Mouse (Mus musculus): Measurements from ENCODE around the gene Btbd10.

Btbd10 gene

GRCm38 (mm10) chr7:113311784-113312183 is 57.4 kb downstream of the Btbd10 start:
- in situ Hi-C loops (cut with MboI; ENCODE audit: low pct_unique_long_range_greater_than_20kb in 1 of 2, low sequenced_read_pairs in 2 of 2, unreplicated experiment in 1 of 2): loop anchor here in 1 of 2 experiments (25.0 kb wide), 1 partner anchor 374 kb away; no protein-coding TSS in a partner anchor

DNA sequence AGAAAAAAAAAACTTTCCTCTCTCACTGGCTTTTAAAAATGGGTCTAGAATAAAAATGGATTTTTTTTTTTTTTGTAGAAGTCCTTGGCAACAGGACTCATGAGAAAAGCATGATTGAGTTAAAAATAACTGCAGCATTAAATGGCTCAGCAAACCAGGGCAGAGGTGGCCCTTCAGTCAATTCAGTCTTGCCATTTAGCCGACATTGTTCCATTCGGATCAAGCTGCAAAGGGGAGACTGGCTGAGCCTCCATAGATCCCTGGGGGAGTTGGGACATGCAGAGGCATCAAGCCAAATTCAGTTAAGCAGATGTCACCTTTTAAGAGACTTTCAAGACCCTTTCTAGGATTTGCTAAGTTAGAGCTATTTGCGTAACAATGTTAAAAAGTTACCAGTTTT is 59.1 kb downstream of the Btbd10 start:
- in situ Hi-C loops (cut with MboI; ENCODE audit: low pct_unique_long_range_greater_than_20kb in 1 of 2, low sequenced_read_pairs in 2 of 2, unreplicated experiment in 1 of 2): loop anchor here in 1 of 2 experiments (25.0 kb wide), 1 partner anchor 373 kb away; no protein-coding TSS in a partner anchor

DNA sequence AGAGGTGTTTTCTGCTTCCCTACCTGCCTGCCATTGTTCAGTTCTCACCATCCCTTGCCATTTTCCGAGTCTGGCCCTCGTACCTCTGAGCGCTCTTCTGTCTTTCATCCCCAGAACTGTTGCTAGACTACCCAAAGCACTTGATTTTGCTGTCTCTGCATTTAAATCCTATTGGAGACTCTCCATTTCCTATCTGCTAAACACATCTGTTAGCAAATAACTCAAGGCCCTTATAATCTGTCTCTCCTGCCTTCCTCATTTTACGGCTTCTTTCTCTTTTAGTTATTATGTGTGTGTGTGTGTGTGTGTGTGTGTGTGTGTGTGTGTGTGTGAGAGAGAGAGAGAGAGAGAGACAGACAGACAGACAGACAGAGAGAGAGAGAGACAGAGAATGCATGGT is 71.4 kb downstream of the Btbd10 start:
- in situ Hi-C loops (cut with MboI; ENCODE audit: low pct_unique_long_range_greater_than_20kb in 1 of 2, low sequenced_read_pairs in 2 of 2, unreplicated experiment in 1 of 2): no loop called here

DNA sequence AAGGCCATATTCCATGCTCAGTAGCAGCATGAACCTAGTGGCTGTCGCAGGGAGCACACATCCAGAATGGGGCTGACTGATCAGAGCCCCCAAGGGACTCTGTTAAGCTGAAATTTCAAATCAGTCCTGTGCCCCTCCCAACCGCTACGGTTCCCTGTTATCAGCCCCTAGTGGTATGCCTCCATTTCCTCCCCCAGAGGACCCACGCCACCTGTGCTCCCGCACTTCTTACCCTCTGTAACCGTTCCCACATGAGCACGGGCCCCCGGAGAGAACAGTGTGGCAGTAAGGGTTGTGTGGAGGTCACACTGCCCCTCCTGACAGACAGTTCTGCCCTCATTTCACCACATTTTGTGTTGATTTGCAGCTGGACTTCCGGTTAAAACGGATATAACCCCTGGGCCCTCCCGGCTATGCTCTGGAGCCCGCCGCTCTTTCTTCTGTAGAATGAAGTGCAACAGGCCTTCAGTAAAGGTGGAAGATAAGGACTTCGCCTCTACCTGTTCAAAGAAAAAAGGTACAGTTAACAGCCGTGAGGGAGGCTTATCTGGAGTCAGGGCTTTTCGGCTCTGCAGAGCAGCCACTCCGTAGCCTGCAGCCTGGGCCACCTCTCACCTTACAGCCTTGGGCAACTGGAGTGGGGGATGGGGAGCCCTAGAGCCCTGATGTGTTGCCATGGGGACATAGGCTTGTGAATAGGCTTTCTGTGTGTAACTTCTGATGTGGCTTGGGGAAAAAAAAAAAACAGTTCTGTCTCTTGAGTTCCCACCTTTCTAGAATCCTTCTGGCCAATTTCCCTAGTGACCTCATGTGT is 73.9 kb downstream of the Btbd10 start:
- in situ Hi-C loops (cut with MboI; ENCODE audit: low pct_unique_long_range_greater_than_20kb in 1 of 2, low sequenced_read_pairs in 2 of 2, unreplicated experiment in 1 of 2): no loop called here

DNA sequence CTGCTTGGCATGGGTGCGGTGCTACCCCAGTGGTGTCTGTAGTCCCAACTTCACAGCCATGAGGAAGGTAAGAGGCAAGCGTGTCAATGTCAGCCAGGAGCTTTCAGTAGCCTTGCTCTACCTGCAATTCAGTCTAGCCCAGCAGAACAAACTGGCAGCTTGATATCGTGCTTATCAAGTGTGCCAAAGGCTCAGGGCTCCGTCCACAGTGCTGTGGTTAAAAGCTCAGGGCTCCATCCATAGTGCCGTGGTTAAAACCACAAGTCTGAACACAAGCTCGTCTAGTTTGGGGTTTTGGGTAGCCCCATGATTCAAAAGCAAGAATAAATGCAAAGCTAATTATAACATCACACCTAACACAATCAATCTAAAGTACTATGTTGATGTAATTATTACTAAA is 74.6 kb downstream of the Btbd10 start:
- in situ Hi-C loops (cut with MboI; ENCODE audit: low pct_unique_long_range_greater_than_20kb in 1 of 2, low sequenced_read_pairs in 2 of 2, unreplicated experiment in 1 of 2): no loop called here

- in situ Hi-C loops (cut with MboI; ENCODE audit: low pct_unique_long_range_greater_than_20kb in 1 of 2, low sequenced_read_pairs in 2 of 2, unreplicated experiment in 1 of 2): no loop called here
Observed at GRCm38 (mm10) chr7:113292193-113292592, 77.0 kb downstream of the Btbd10 start.

DNA sequence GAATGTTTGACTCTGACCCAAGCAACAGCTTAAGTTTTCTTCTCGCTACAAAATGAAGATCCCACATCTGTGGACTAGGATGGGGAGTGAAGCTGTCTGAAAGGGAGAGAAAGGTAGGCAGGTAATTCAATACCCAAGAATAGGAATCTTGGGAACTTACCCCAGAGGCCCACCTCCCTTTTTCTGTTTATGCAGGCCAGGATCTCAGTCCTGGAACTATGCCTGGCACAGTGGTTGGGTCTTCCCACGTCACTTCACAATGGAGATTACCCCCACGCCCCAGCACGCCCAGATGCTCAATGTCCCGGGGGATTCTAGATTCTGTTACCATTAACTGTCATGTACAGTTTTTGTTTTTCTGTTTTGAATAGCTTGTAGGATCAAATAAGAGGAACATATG is 77.5 kb downstream of the Btbd10 start:
- in situ Hi-C loops (cut with MboI; ENCODE audit: low pct_unique_long_range_greater_than_20kb in 1 of 2, low sequenced_read_pairs in 2 of 2, unreplicated experiment in 1 of 2): no loop called here

DNA sequence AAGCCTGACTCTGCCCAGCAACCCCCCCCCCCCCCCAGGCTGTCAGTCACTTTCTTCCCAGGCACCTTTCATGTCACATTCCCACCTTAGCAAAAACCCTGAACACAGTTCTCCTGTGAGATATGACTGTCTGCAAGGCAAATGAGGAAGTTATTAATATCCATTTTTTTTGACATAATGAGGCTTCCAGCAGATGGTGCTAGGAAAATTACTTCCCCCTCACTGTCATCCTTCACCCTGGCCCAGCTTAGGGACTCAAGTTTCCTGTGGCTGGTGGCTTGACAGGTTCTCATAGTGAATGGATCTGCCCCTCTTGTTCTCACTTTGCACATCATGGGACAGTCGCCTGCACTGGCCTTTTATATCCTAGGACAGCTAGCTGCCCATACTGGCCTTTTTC is 80.0 kb downstream of the Btbd10 start:
- in situ Hi-C loops (cut with MboI; ENCODE audit: low pct_unique_long_range_greater_than_20kb in 1 of 2, low sequenced_read_pairs in 2 of 2, unreplicated experiment in 1 of 2): no loop called here

- in situ Hi-C loops (cut with MboI; ENCODE audit: low pct_unique_long_range_greater_than_20kb in 1 of 2, low sequenced_read_pairs in 2 of 2, unreplicated experiment in 1 of 2): no loop called here
Observed at GRCm38 (mm10) chr7:113285405-113285804, 83.8 kb downstream of the Btbd10 start.

GRCm38 (mm10) chr7:113279246-113279645 is 89.9 kb downstream of the Btbd10 start:
- in situ Hi-C loops (cut with MboI; ENCODE audit: low pct_unique_long_range_greater_than_20kb in 1 of 2, low sequenced_read_pairs in 2 of 2, unreplicated experiment in 1 of 2): no loop called here

DNA sequence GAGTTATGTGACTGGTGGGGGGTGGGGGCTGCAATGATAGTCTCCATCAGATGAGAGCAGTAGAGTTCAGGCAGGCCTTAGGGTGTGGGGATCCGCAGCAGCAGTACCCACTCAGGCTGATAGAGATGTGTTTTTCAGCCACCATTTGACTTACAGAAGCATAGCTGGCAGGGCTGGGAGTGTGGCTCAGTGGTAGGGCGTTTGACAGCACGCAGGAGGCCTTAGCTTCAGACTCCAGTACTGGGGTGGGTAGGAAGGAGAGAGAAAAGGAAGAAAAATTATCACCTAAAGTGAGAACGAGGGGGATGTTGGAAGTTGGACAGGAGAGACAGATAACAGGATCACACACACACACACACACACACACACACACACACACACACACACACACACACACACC is 90.7 kb downstream of the Btbd10 start:
- in situ Hi-C loops (cut with MboI; ENCODE audit: low pct_unique_long_range_greater_than_20kb in 1 of 2, low sequenced_read_pairs in 2 of 2, unreplicated experiment in 1 of 2): no loop called here

GRCm38 (mm10) chr7:113277245-113277644 is 91.9 kb downstream of the Btbd10 start:
- in situ Hi-C loops (cut with MboI; ENCODE audit: low pct_unique_long_range_greater_than_20kb in 1 of 2, low sequenced_read_pairs in 2 of 2, unreplicated experiment in 1 of 2): no loop called here

GRCm38 (mm10) chr7:113272338-113272997 is 96.7 kb downstream of the Btbd10 start:
- in situ Hi-C loops (cut with MboI; ENCODE audit: low pct_unique_long_range_greater_than_20kb in 1 of 2, low sequenced_read_pairs in 2 of 2, unreplicated experiment in 1 of 2): loop anchor here in 1 of 2 experiments (25.0 kb wide), 1 partner anchor 585 kb away; the partner anchor contains the start of gene Tead1

DNA sequence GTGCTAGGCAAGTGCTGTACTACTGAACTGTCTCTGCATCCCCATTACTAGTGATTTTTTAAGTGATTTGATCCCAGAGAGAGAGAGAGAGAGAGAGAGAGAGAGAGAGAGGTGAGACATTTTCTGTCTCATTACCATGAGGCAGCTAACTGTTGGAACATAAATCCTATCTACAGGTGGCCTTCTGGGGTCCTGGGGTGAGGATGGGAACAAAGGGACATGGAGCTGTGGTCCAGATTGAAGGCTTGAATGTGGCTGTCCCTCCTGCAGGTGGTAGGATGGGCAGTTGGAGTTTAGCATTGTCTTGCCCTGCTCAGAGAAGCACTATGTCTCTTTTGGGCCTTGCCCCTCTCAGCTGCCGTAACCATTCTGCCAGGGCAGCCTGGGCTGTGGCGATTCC is 98.2 kb downstream of the Btbd10 start:
- in situ Hi-C loops (cut with MboI; ENCODE audit: low pct_unique_long_range_greater_than_20kb in 1 of 2, low sequenced_read_pairs in 2 of 2, unreplicated experiment in 1 of 2): loop anchor here in 1 of 2 experiments (25.0 kb wide), 1 partner anchor 584 kb away; the partner anchor contains the start of gene Tead1

DNA sequence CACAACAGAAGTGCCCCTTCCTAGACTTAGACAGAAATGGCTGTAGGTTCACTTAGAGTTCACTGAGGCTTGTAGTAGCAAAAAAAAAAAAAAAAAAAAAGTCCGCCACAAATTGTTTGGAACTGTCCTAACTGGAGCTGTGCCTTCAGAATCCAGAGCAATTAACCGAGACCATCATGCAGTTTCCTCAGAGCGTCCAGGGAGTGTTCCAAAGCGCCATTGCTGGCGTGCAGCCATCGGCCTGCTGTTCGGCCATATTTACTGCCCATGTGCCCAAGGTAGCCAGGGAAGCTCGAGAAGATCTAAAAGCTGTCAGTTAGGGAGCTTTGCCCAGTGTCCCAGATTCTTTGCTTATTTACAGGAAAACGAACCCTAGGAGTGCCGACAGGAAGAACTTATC is 98.6 kb downstream of the Btbd10 start:
- in situ Hi-C loops (cut with MboI; ENCODE audit: low pct_unique_long_range_greater_than_20kb in 1 of 2, low sequenced_read_pairs in 2 of 2, unreplicated experiment in 1 of 2): loop anchor here in 1 of 2 experiments (25.0 kb wide), 1 partner anchor 583 kb away; the partner anchor contains the start of gene Tead1

GRCm38 (mm10) chr7:113269921-113270320 is 99.3 kb downstream of the Btbd10 start:
- in situ Hi-C loops (cut with MboI; ENCODE audit: low pct_unique_long_range_greater_than_20kb in 1 of 2, low sequenced_read_pairs in 2 of 2, unreplicated experiment in 1 of 2): loop anchor here in 1 of 2 experiments (25.0 kb wide), 1 partner anchor 583 kb away; the partner anchor contains the start of gene Tead1

DNA sequence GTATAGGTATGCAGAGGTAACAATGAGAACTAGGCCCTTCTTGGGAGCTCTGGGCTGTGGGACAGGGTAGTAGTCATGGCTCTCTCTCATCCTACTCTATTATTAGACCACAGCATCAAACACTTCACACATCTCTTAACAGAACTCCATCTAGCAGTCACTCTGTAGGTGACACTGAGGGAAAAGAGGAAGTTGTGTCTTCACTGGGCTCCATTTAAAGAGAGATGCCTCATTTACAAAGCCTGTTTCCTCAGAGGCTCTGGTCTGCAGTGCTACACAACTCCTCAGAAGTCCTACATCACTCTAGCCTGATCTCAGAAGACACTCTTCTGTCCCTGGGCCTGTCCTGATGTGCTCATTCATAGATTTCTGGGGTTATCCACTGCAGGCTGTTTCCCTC is 100.1 kb downstream of the Btbd10 start:
- in situ Hi-C loops (cut with MboI; ENCODE audit: low pct_unique_long_range_greater_than_20kb in 1 of 2, low sequenced_read_pairs in 2 of 2, unreplicated experiment in 1 of 2): loop anchor here in 1 of 2 experiments (25.0 kb wide), 1 partner anchor 582 kb away; the partner anchor contains the start of gene Tead1

DNA sequence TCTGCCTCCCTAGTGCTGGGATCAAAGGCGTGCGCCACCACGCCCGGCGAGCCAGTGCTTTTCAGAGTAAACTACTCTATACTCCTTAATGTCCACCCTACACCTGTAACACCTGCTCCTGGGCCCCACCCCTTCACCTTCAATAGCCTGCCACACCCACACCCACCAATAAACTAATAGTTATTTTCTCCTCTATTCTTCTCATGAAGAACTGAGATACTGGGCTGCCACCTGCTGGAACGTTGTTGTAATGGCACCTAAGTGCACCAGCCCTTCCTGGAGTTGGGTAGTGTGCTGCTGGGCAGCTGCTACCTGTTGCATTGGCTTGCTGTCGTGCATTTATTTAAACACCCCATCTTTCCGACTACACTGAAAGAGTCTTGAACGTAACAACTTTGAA is 100.9 kb downstream of the Btbd10 start:
- in situ Hi-C loops (cut with MboI; ENCODE audit: low pct_unique_long_range_greater_than_20kb in 1 of 2, low sequenced_read_pairs in 2 of 2, unreplicated experiment in 1 of 2): loop anchor here in 1 of 2 experiments (25.0 kb wide), 1 partner anchor 581 kb away; the partner anchor contains the start of gene Tead1

All from mouse embryonic stem cell (cell line).